Mouse (Mus musculus): ENCODE results near the gene Hbb-bs.
"Not testable (repeated sequence)": the region's sequence is repeated elsewhere in the genome, so short reads cannot be mapped to it uniquely, and the experiment has no call there.

Hbb-bs gene

GRCm38 (mm10) chr7:103810746-103811145, 17.1 kb downstream of the Hbb-bs start:
- no peak for DNase-seq

- DNase-seq = no peak
These were observed 17.6 kb downstream of the Hbb-bs start for GRCm38 (mm10) chr7:103810296-103810695.

GRCm38 (mm10) chr7:103809801-103810155, 18.1 kb downstream of the Hbb-bs start:
- DNase-seq = no peak

- no peak for DNase-seq
These were observed 18.7 kb downstream of the Hbb-bs start for GRCm38 (mm10) chr7:103808971-103809800.

- DNase-seq = not testable (repeated sequence)
These were observed 19.8 kb downstream of the Hbb-bs start for GRCm38 (mm10) chr7:103808120-103808519.

- peak; percentile 1 to 9 for DNase-seq
These were observed 21.0 kb downstream of the Hbb-bs start for GRCm38 (mm10) chr7:103806856-103807255.

- no peak for DNase-seq
These were observed 35.1 kb downstream of the Hbb-bs start for GRCm38 (mm10) chr7:103792669-103793388.

- DNase-seq = no peak
These were observed 36.2 kb downstream of the Hbb-bs start, which contains the start of gene Olfr67 for GRCm38 (mm10) chr7:103791721-103792120. Gene Olfr67 (minus strand): TSS chr7:103791821.

GRCm38 (mm10) chr7:103779598-103779997, 48.3 kb downstream of the Hbb-bs start, which contains the start of gene Olfr68:
Gene Olfr68 (minus strand): TSS chr7:103779698.
- no peak for DNase-seq

- DNase-seq = not testable (repeated sequence)
These were observed 50.2 kb downstream of the Hbb-bs start for GRCm38 (mm10) chr7:103777652-103778051.
